Mouse (Mus musculus): Measurements from ENCODE around the gene Hgd. TPM values are rescaled to one million over a fixed set of nuclear protein-coding genes. Genes with fewer than 3 reads are reported as not detected.

Gene Hgd
- total RNA-seq (2021): under 1 TPM in 1 of 2 experiments, not detected in 1; 0.54 TPM
- long read RNA-seq, experiment 1, partial matches to known transcripts: 1 of 1 reads
- long read RNA-seq, experiment 1, other reads (novel, unspliced or antisense): 0 of 1 reads
- long read RNA-seq, experiment 2: 0 reads

DNA sequence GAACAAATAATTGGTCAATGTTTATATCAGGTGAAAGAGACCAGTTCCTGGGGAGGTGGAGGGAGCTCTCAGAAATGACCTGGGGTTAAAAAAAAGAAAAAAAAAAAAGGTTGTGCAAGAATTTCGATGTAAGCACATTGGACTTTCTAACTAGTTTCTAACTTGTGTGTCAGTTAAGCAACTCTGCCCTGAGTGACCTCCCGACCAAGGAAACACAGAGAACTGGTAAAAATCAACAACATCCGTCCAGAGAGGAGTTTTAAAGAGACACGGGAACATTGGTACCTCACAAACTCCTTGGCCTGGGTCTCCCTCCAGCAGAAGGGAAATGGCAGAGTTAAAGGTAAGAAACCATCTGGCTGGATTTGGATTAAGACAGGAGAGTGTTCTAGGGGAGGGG, at the start of gene Hgd:
TSS of gene Hgd (plus strand) at position 160 of the 400 bp plus-strand sequence.
- no peak within 1 kb of the TSS for H3K27ac ChIP-seq
- intact Hi-C loops (cut with DNase I): no loop called here
- no peak for TF ChIP-seq CTCF (IDR thresholded peaks at IDR 0.05)
- DNase-seq (ENCODE audit: extremely low spot score in 1 of 2, low spot score in 2 of 2): no peak
- no peak within 1 kb of the TSS for H3K4me3 ChIP-seq

- intact Hi-C loops (cut with DNase I): no loop called here
- TF ChIP-seq CTCF (IDR thresholded peaks at IDR 0.05): no peak
- DNase-seq (ENCODE audit: extremely low spot score in 1 of 2, low spot score in 2 of 2): no peak
- H3K27ac ChIP-seq: no peak overlapping the region
- H3K4me3 ChIP-seq: no peak overlapping the region
Measured at GRCm38 (mm10) chr16:37530170-37530569, 49.8 kb upstream of the Hgd start.

DNA sequence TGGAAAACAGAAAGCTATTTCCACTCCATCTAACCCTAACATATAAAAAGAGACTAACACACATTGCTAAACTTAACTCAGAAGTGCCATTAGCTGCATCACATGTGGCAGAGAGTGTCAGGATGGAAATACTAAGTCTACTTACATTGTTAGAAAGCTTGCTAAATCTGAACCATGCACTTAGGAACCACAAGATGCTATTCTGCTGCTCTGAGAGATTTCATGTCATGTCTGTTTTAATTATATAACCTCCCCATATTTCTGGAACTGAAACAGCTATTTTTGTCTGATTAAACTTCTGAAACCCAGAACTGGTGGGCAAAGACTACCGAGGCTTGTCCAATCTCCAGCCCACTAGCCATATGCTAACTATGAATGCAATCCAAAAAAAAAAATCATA, 47.9 kb upstream of the Hgd start:
- no peak for DNase-seq (ENCODE audit: extremely low spot score in 1 of 2, low spot score in 2 of 2)
- H3K27ac ChIP-seq: no peak overlapping the region; the same call in 1 of the 2 replicates
- intact Hi-C loops (cut with DNase I): loop anchor here (1.0 kb wide), 1 partner anchor 85 kb away; no protein-coding TSS in a partner anchor
- H3K4me3 ChIP-seq: no peak overlapping the region
- TF ChIP-seq CTCF (IDR thresholded peaks at IDR 0.05): no peak

- H3K27ac ChIP-seq: peak overlapping the region; percentile 77
- no peak overlapping the region for H3K4me3 ChIP-seq
- TF ChIP-seq CTCF (IDR thresholded peaks at IDR 0.05): no peak
- no peak for DNase-seq (ENCODE audit: extremely low spot score in 1 of 2, low spot score in 2 of 2)
- intact Hi-C loops (cut with DNase I): no loop called here
Measured at GRCm38 (mm10) chr16:37533369-37534068, 46.4 kb upstream of the Hgd start.

GRCm38 (mm10) chr16:37539240-37539610, 40.7 kb upstream of the Hgd start:
- DNase-seq (ENCODE audit: extremely low spot score in 1 of 2, low spot score in 2 of 2): no peak
- H3K4me3 ChIP-seq: peak overlapping the region; percentile 89
- TF ChIP-seq CTCF (IDR thresholded peaks at IDR 0.05): no peak
- intact Hi-C loops (cut with DNase I): loop anchor here (1.0 to 5.0 kb wide), 4 partner anchors 46 to 143 kb away; partner anchors contain the start of gene Ndufb4
- peak overlapping the region; percentile 100 for H3K27ac ChIP-seq

DNA sequence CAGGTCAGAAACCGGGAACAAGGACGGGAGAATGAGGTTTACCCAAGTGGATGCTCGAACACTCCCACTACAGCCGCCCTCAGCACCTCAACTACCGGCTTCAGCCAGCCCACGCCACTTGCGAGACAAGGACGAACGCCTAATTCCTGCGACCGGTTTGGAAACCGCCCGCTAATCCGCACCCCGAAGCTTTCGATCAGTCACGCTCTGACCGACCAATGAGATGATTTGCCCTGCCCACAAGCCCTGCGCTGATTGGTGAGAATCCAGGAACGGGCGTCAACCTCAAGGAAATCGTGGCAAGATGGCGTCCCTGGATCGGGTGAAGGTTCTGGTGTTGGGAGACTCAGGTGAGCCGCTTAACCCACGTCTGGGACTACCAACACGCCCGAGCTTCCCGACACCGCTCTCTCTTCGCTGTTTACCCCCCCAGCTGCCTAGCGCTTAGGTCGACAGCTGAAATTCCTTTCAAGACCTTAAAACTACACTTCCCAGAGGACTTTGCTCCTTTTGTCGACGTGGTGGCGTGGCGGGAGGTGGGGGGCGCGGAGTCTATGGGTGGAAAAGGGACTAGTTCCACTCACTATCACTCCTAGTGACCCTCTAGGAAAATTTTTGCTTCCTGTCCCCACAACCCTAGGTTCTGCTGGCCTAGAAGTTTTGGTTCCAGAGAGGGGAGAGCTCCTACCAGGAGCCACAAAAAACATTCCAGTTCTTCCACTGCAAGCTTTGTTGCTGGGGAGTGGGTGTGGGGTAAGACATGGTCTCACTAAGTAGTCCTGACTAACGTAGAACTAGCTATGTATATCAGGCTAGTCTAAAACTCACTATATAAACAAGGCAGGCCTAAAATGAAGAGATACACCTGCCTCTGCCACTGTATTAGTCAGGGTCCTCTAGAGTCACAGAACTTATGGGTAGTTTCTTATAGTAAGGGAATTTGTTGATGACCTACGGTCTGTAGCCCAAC, 40.1 kb upstream of the Hgd start, which contains the start of the genes Gtf2e1 and Rabl3:
TSS of gene Gtf2e1 (minus strand) at position 179 of the 970 bp plus-strand sequence.
TSS of gene Rabl3 (plus strand) at position 275 of the 970 bp plus-strand sequence.
- peak within 1 kb of the TSS; percentile 100 for H3K27ac ChIP-seq
- intact Hi-C loops (cut with DNase I): loop anchor here (1.0 to 5.0 kb wide), 4 partner anchors 45 to 142 kb away; partner anchors contain the start of gene Ndufb4
- peak; percentile 97 for DNase-seq (ENCODE audit: extremely low spot score in 1 of 2, low spot score in 2 of 2)
- TF ChIP-seq CTCF (IDR thresholded peaks at IDR 0.05): no peak; the same call in 1 of the 2 replicates
- peak within 1 kb of the TSS; percentile 89 for H3K4me3 ChIP-seq

DNA sequence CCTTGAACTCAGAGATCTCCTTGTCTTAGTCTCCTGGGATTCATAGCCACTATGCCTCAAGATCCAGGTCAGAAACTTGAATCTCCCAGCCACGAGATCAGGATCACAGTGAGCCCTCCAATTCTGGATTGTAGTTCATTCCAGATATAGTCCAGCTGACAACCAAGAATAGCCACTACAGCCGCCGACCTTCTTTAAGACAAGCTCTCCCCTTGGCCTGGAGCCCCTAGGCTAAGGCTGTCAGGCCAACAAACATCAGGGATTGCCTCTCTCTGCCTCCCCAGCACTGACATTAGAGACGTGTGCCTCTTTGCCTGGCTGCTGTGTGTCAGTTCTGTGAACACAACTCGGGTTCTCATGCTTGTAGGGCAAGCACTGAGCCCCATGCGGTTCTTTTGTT, 39.2 kb upstream of the Hgd start:
- Histone ChIP-seq H3K27ac (no peak overlapping the region; the same call in 1 of the 2 replicates), H3K4me3 (no peak overlapping the region)
- intact Hi-C loops (cut with DNase I): no loop called here
- no peak for TF ChIP-seq CTCF (IDR thresholded peaks at IDR 0.05)
- DNase-seq (ENCODE audit: extremely low spot score in 1 of 2, low spot score in 2 of 2): no peak

DNA sequence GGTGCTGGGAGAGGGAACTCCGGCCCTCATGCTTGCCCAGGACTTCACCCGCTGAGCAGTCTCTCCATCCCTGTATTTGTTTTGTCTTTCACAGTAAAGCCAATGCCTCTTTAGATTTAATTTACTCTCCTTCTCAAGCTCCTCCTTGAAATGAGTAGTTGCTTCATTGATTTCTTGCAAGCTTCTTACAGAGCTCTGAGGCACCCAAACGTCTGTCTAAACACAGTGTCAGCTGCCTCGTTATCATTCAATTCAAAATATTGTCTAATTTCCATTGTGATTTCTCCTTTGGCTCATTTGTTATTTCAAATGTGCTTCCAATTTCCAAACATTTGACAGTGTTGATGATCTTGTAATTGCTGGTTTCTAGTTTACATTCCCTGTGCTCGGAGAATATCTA, 33.6 kb upstream of the Hgd start:
- intact Hi-C loops (cut with DNase I): no loop called here
- no peak for TF ChIP-seq CTCF (IDR thresholded peaks at IDR 0.05)
- H3K27ac ChIP-seq: no peak overlapping the region

DNA sequence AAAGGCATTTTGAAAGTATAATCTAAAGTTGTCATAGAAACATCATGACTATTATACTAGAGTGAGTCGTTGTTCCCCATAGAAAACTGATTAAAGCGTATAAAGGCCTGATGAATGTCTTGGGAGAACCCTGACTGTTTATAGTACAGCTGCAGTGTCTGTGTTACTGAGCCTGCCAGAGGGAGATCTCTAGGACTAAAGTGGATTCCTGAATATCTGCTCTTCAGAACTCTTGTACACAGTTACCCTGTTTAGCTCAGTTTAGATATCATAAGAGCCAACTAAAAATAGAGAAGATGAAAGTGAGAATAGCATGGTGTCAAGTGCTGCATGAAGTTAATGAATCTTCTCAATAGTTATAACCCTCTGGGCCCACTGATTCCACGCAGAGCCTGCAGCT, 29.7 kb upstream of the Hgd start:
- TF ChIP-seq CTCF (IDR thresholded peaks at IDR 0.05): no peak
- DNase-seq (ENCODE audit: extremely low spot score in 1 of 2, low spot score in 2 of 2): no peak
- Histone ChIP-seq H3K27ac (no peak overlapping the region), H3K4me3 (no peak overlapping the region)
- intact Hi-C loops (cut with DNase I): no loop called here

More for the DNA sequence above, 33.6 kb upstream of the Hgd start:
- no peak overlapping the region for H3K4me3 ChIP-seq
- no peak for DNase-seq (ENCODE audit: extremely low spot score in 1 of 2, low spot score in 2 of 2)

DNA sequence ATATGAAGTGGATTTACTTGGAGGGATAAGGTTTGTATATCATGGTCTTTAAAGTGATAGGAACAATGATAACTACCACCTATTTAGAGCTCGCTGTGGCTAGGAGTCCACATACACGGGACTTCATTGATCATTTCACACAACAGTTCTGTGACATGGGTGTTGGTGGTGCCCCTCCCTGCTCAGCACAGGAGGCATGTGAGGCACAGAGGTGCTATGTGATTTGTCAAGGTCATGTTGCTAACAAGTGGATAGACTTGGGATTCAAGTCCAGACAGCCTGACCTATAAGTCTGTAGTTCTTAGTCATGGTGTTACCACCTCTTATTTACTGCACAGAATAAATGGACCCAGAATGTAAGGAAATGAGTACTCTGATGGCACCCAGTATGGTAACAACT, 29.0 kb upstream of the Hgd start:
- DNase-seq (ENCODE audit: extremely low spot score in 1 of 2, low spot score in 2 of 2): no peak
- no peak overlapping the region for H3K4me3 ChIP-seq
- TF ChIP-seq CTCF (IDR thresholded peaks at IDR 0.05): no peak
- intact Hi-C loops (cut with DNase I): no loop called here
- H3K27ac ChIP-seq: no peak overlapping the region

DNA sequence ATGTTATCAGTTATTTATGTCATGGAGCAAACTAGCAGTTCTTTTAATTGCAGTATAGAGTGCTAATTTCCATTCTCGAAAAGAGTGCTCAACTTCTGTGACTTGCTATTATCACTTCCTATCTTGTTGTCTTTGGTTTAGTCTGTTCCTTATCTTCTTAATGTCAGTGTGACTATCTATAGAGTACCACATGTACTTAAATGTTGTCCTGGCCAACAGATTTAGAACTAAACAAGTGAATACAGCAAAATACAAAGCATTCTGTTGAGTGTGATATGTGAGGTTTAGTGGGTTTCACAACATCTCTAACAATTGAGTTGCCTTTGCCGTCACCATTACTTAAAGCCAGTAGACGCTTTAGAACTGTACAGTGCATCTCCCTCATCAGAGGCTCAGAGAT, 27.1 kb upstream of the Hgd start:
- no peak for DNase-seq (ENCODE audit: extremely low spot score in 1 of 2, low spot score in 2 of 2)
- no peak for TF ChIP-seq CTCF (IDR thresholded peaks at IDR 0.05)
- intact Hi-C loops (cut with DNase I): no loop called here

More for the DNA sequence above, 27.1 kb upstream of the Hgd start:
- no peak overlapping the region for H3K4me3 ChIP-seq
- no peak overlapping the region for H3K27ac ChIP-seq

All from left cerebral cortex, adult 2 months (tissue).